Mouse (Mus musculus) C2C12 (cell line): Measurements from ENCODE around the gene Piga.

Source experiments
- CTCF ChIP-seq: IDR thresholded peaks from one replicate; pipeline ENCODE4 v1.5.1; 2011; ENCODE audit not compliant: control insufficient read depth, insufficient read depth, insufficient read length
- MAX ChIP-seq: IDR thresholded peaks from one replicate; pipeline ENCODE4 v1.6.1; 2011; ENCODE audit warnings: mild to moderate bottlenecking, control low read depth
- MYOG ChIP-seq: IDR thresholded peaks from one replicate; pipeline ENCODE4 v1.6.1; 2011; ENCODE audit not compliant: control insufficient read depth, insufficient read length; ENCODE audit errors: extremely low read depth

DNA sequence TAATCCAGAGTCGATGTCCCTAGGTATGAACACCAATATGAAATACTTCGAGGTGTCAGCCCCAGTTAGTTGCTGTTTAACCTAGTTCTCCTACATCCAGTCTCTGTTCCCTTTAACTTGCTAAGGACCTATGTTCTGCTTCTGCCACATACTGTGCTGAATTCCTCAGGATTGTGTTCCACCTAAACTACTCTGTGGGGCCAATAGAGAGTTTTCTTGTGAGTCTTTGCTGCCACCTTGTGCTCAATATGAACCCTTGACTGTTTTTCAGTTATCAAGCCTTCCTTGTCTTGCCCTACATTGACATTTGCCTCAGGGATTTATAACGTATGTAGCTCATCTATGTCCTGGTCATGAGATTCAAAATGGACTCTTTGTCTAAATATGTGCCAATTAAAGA, 21.1 kb upstream of the Piga start:
- no peak for TF ChIP-seq CTCF
- no peak for TF ChIP-seq MYOG
- no peak for TF ChIP-seq MAX
